Mouse (Mus musculus) activated CD4-positive, CD25-positive, alpha-beta regulatory T cell (primary cell): ENCODE measurements around the gene Tmem121b. TPM values are rescaled to one million over a fixed set of nuclear protein-coding genes. Genes with fewer than 3 reads are reported as not detected.

Experiments used
- polyA plus RNA-seq, 2 experiments: library from polyadenylated mRNA; unstranded; fragments of 100-300 nt; shearing (Covaris generic); gene quantifications; one replicate each; pipeline ENCODE4 v1.2.1; 2017

Tmem121b gene
- polyA plus RNA-seq, result 1 to 10 TPM; 1.7 to 2.3 TPM

GRCm38 (mm10) chr6:120493374-120494181, at the start of gene Tmem121b:
TSS of gene Tmem121b (minus strand) at chr6:120493807.

DNA sequence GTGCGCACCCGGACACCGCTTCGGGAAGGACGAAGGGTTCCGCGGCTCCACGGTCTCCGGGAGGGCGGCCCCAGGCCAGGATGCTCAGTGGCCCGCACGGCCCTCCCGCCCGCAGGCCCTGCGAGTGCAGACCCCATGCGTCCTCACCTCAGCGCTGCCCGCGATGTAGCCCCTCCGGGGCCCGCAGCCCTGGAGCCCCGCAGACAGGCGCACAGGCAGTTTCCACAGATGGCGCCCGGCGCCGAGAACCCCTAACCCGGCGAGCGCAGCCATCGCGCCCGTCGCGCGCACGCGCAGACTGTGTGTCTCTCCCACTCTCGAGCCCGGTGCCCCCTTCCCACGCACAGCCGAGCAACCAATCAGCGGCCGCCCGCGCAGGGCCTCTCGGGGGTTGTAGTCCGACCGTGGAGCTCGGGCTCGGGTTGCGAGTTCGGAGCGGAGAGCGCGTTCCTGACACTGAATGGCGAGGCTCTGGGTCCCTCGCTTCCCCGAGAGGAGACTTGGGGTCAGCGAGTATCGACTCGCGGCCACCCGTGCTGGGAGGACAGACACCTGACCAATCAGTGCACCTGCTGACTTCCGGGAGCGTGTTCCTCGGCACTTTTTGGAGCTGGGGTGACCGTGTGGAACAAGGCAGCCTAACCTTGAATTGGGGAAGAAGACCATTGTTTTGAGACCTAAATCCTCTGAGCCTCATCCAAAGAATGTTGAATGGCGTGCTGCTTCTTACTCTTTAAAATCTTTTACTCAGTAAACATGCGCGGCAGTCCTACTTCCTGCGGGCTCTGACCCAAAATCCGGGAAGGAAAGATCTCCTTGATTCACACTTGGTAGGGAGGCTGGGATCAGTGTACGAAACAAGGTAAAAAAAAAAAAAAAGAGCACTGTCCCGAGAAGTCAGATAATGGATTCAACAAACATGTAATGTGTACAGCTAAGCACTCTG, 37.7 kb upstream of the Tmem121b start, which contains the start of gene Hdhd5:
Hdhd5 (minus strand) TSS at position 300 of the 946 bp plus-strand sequence.

DNA sequence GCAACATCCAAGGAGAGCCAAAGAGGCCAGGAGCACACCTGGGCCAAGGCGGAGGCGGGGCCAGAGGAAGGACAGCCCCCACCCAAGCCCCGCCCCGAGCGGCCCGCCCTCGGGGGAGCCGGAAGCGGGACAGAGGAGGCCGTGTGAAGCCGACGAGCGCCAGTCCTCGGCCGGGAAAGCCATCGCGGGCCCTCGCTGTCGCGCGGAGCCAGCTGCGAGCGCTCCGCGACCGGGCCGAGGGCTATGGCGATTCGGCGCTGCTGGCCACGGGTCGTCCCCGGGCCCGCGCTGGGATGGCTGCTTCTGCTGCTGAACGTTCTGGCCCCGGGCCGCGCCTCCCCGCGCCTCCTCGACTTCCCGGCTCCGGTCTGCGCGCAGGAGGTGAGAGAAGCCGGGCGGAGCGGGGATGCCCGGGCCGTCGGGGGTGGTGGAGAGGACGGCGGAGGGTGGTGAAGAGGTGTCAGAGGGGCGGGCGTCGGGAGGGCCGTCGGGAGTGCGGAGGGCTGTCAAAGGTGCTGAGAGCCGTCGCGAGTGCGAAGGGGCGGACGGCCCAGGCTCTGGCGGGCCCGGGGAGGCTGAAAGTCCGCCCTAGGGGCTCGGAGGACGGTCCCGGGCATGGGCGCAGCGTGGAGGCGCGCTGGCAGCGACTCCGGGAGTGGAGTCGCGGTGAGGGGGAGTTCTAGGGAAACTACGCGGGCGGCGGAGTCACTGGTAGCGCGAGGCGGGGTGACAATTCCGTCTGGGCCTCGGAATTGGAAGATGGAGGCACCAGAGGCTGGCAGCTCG, 30.3 kb downstream of the Tmem121b start, which contains the start of gene Il17ra:
Il17ra (plus strand) TSS at position 162 of the 786 bp plus-strand sequence.

Other genes with a start within 250 kb of the Tmem121b start
- not detected for gene D330020A13Rik, start 199.4 kb downstream of the Tmem121b start, polyA plus RNA-seq
- gene B4galnt3, start 199.2 kb downstream of the Tmem121b start, polyA plus RNA-seq, result under 1 TPM in 1 of 2 experiments, not detected in 1; 0.10 TPM
- gene Kdm5a, start 129.7 kb downstream of the Tmem121b start, polyA plus RNA-seq, result 10 to 100 TPM; 91.0 to 92.7 TPM
- 10 to 100 TPM in 1 of 2 experiments, 1 to 10 TPM in 1; 6.5 to 13.2 TPM for gene Ccdc77, start 129.4 kb downstream of the Tmem121b start, polyA plus RNA-seq
- 100 to 1,000 TPM; 111 to 130 TPM for gene Il17ra, start 30.6 kb downstream of the Tmem121b start, polyA plus RNA-seq
- 100 to 1,000 TPM in 1 of 2 experiments, 10 to 100 TPM in 1; 82.4 to 102 TPM for gene Hdhd5, start 37.5 kb upstream of the Tmem121b start, polyA plus RNA-seq
- gene Cecr2, start 172.6 kb upstream of the Tmem121b start, polyA plus RNA-seq, result 1 to 10 TPM in 1 of 2 experiments, under 1 TPM in 1; 0.27 to 1.1 TPM